ENCODE assay signal across 8 mouse cellular contexts in genomic region chr11:6443727-6444076, GRCm38 (mm10). TPM values are rescaled to one million over a fixed set of nuclear protein-coding genes. Genes with fewer than 3 reads are reported as not detected.
DNase-seq lines count a peak whose midpoint lies in the region; ATAC-seq and TF ChIP-seq lines count a peak whose summit lies in the region.

No protein-coding gene starts in this region.

- intact Hi-C loops in gastrocnemius, postnatal 14 days (cut with DNase I; ENCODE audit: low total_unique reads): no loop called here

- peaks cover 19% of the 10 kb centered on the region; the same call in 1 of the 2 replicates for H3K4me1 ChIP-seq in heart, embryonic 16.5 days (ENCODE audit: control insufficient read depth, insufficient read depth, low read length)
- peaks cover 5 to 7% of the 10 kb centered on the region in 2 experiments; a peak in 2 of 4 replicates for H3K4me1 ChIP-seq in MEL (ENCODE audit: control insufficient read depth in 1 of 2, insufficient read depth in 2 of 2, low read length in 2 of 2)
- H3K4me1 ChIP-seq in forebrain, postnatal 0 days (ENCODE audit: insufficient read depth): peaks cover 8% of the 10 kb centered on the region; the same call in 1 of the 2 replicates
- peaks cover 14% of the 10 kb centered on the region for H3K4me1 ChIP-seq in midbrain, embryonic 10.5 days

- TF ChIP-seq CTCF in MEL (IDR thresholded peaks at IDR 0.05 in 2 of 3, conservative IDR thresholded peaks at IDR 0.05 in 1 of 3; ENCODE audit: control insufficient read depth in 1 of 3, insufficient read depth in 1 of 3, low read depth in 2 of 3, low read length in 3 of 3, poor library complexity in 1 of 3, severe bottlenecking in 1 of 3): no peak
- no peak for TF ChIP-seq CTCF in forebrain, postnatal 0 days (IDR thresholded peaks at IDR 0.05; ENCODE audit: low read depth)

- H3K27ac ChIP-seq in heart, embryonic 16.5 days (ENCODE audit: low read length): peak overlapping the region; percentile 95
- peak overlapping the region; percentile 76 for H3K27ac ChIP-seq in MEL (ENCODE audit: control insufficient read depth, low read depth, low read length)
- peak overlapping the region; percentile 90 for H3K27ac ChIP-seq in forebrain, postnatal 0 days (ENCODE audit: low read depth, low read length)
- peak overlapping the region; percentile 97 for H3K27ac ChIP-seq in midbrain, embryonic 10.5 days (replicated peaks)

- DNase-seq in heart, adult 18-20 months: no peak
- no peak for DNase-seq in MEL (ENCODE audit: low read depth, low spot score)
- no peak for DNase-seq in forebrain, postnatal 0 days
- DNase-seq in midbrain, embryonic 10.5 days (ENCODE audit: low spot score): no peak
- DNase-seq in frontal cortex, postnatal 36 days (ENCODE audit: low spot score in 2 of 2): no peak
- no peak for DNase-seq in left cerebral cortex, adult 11 months (ENCODE audit: low spot score)
- no peak for DNase-seq in gastrocnemius, postnatal 14 days

- H3K27me3 ChIP-seq in heart, embryonic 16.5 days (ENCODE audit: control insufficient read depth, insufficient read depth, low read length): no peaks in the 10 kb centered on the region
- H3K27me3 ChIP-seq in MEL (ENCODE audit: control insufficient read depth in 1 of 2, insufficient read depth in 2 of 2, low read length in 2 of 2): no peaks in the 10 kb centered on the region
- no peaks in the 10 kb centered on the region for H3K27me3 ChIP-seq in forebrain, postnatal 0 days (ENCODE audit: insufficient read depth, low read length)
- H3K27me3 ChIP-seq in midbrain, embryonic 10.5 days (ENCODE audit: low read depth, poor library complexity, severe bottlenecking): no peaks in the 10 kb centered on the region

- TF ChIP-seq RAD21 in MEL (IDR thresholded peaks at IDR 0.05; ENCODE audit: low read depth, low read length): no peak

- peak overlapping the region; percentile 80 for H3K4me3 ChIP-seq in heart, embryonic 16.5 days (ENCODE audit: low read length)
- peak overlapping the region; percentile 78 to 91 for H3K4me3 ChIP-seq in MEL (ENCODE audit: control insufficient read depth in 1 of 2, insufficient read depth in 1 of 2, low read depth in 2 of 2, low read length in 2 of 2)
- H3K4me3 ChIP-seq in forebrain, postnatal 0 days (ENCODE audit: low read depth, low read length): peak overlapping the region; percentile 75
- peak overlapping the region; percentile 75 for H3K4me3 ChIP-seq in midbrain, embryonic 10.5 days

- no peaks in the 10 kb centered on the region for H3K9me3 ChIP-seq in heart, embryonic 16.5 days (replicated peaks; ENCODE audit: control insufficient read depth, low read length)
- H3K9me3 ChIP-seq in MEL (replicated peaks; ENCODE audit: insufficient read depth, low read length): no peaks in the 10 kb centered on the region
- H3K9me3 ChIP-seq in forebrain, postnatal 0 days (ENCODE audit: low read length): no peaks in the 10 kb centered on the region
- H3K9me3 ChIP-seq in midbrain, embryonic 10.5 days (replicated peaks): no peaks in the 10 kb centered on the region

- H3K9ac ChIP-seq in heart, embryonic 16.5 days (ENCODE audit: low read length): peak overlapping the region; percentile 91
- H3K9ac ChIP-seq in MEL (ENCODE audit: control insufficient read depth, low read depth, low read length, poor library complexity, severe bottlenecking): peak overlapping the region; percentile 91
- H3K9ac ChIP-seq in forebrain, postnatal 0 days: peak overlapping the region; percentile 70

- peak overlapping the region; percentile 68 for H3K4me2 ChIP-seq in heart, embryonic 16.5 days (ENCODE audit: low read depth, low read length)
- H3K4me2 ChIP-seq in forebrain, postnatal 0 days (ENCODE audit: low read depth): peak overlapping the region; percentile 62

- TF ChIP-seq EP300 in MEL (IDR thresholded peaks at IDR 0.05; ENCODE audit: low read depth in 1 of 2, low read length in 2 of 2): peak in 1 of 2 experiments; percentile 3; a peak in 1 of 4 replicates

- peaks cover 10% of the 10 kb centered on the region; the same call in 1 of the 2 replicates for H3K36me3 ChIP-seq in heart, embryonic 16.5 days (ENCODE audit: control insufficient read depth, insufficient read depth)
- peaks cover 4 to 11% of the 10 kb centered on the region in 2 experiments for H3K36me3 ChIP-seq in MEL (ENCODE audit: control insufficient read depth in 1 of 2, insufficient read depth in 2 of 2, low read length in 2 of 2)
- no peaks in the 10 kb centered on the region for H3K36me3 ChIP-seq in forebrain, postnatal 0 days (ENCODE audit: insufficient read depth)
- H3K36me3 ChIP-seq in midbrain, embryonic 10.5 days: peaks cover 34% of the 10 kb centered on the region

- no peak for TF ChIP-seq POLR2A in MEL (IDR thresholded peaks at IDR 0.05; ENCODE audit: control insufficient read depth in 1 of 2, insufficient read depth in 1 of 2, low read depth in 1 of 2, low read length in 2 of 2, poor library complexity in 1 of 2)

- 0% methylated on average over 10 of the region's 10 CpGs for WGBS in heart, embryonic 16.5 days
- under 1% methylated on average over 10 of the region's 10 CpGs for WGBS in forebrain, postnatal 0 days
- 0% methylated on average over 10 of the region's 10 CpGs for WGBS in midbrain, embryonic 10.5 days

- ATAC-seq in heart, embryonic 16.5 days (replicated peaks; ENCODE audit: extremely low read depth, insufficient read depth, low FRiP score): no peak
- no peak for ATAC-seq in forebrain, postnatal 0 days

- peaks cover 2% of the 10 kb centered on the region for H3K79me2 ChIP-seq in MEL (ENCODE audit: control insufficient read depth, insufficient read depth, low read length, poor library complexity)

TF ChIP-seq in MEL, 35 proteins besides CTCF, POLR2A, EP300 and RAD21 (continues in another document):
- TF ChIP-seq E2F4 (IDR thresholded peaks at IDR 0.05; ENCODE audit: borderline replicate concordance, low read depth, low read length) (no peak), BHLHE40 (IDR thresholded peaks at IDR 0.05; ENCODE audit: borderline replicate concordance, low read depth, low read length) (no peak), TBP (IDR thresholded peaks at IDR 0.05; ENCODE audit: low read depth, low read length) (no peak), UBTF (IDR thresholded peaks at IDR 0.05; ENCODE audit: borderline replicate concordance, insufficient read depth, low read depth, low read length) (peak; percentile 71; the same call in 1 of the 2 replicates), NRF1 (IDR thresholded peaks at IDR 0.05; ENCODE audit: insufficient read depth, low read depth, low read length, poor library complexity, severe bottlenecking) (no peak), MYC (IDR thresholded peaks at IDR 0.05; ENCODE audit: low read depth, low read length) (no peak), CHD1 (IDR thresholded peaks at IDR 0.05; ENCODE audit: low read depth, low read length) (no peak; the same call in 1 of the 2 replicates), ELF1 (IDR thresholded peaks at IDR 0.05; ENCODE audit: low read depth, low read length) (no peak), ZMIZ1 (IDR thresholded peaks at IDR 0.05; ENCODE audit: low read depth, low read length) (no peak), MAX (IDR thresholded peaks at IDR 0.05; ENCODE audit: low read length) (no peak), NELFE (IDR thresholded peaks at IDR 0.05; ENCODE audit: low read depth, low read length) (no peak)

RNA-seq across cellular contexts. Expression of gene H2afv, which starts 0.5 kb away (rescaled TPM):
- polyA plus RNA-seq in heart, embryonic 16.5 days (2015; fragmentation: Nextera tagmentation; extraction: Ambion mirVana): 327 and 358 TPM in 2 replicates
- total RNA-seq in heart, adult 18-20 months (2021): 10 to 100 TPM; 71.4 to 86.8 TPM
- 70.6 and 97.2 TPM in 2 replicates for total RNA-seq in MEL (2012; rRNA removed)
- polyA plus RNA-seq in MEL (2012; ENCODE audit: insufficient read depth in 1 of 2, insufficient read length in 2 of 2, low read depth in 1 of 2, low replicate concordance in 2 of 2, missing spikeins in 1 of 2): 100 to 1,000 TPM in 1 of 2 experiments, not detected in 1; 159 TPM
- 55.3 and 68.0 TPM in 2 replicates for total RNA-seq in forebrain, postnatal 0 days (2014; rRNA removed)
- 185 and 235 TPM in 2 replicates for polyA plus RNA-seq in forebrain, postnatal 0 days (2015; fragmentation: Nextera tagmentation; extraction: Ambion mirVana)
- polyA plus RNA-seq in midbrain, embryonic 10.5 days (2016; fragmentation: Nextera tagmentation; extraction: Ambion mirVana): 961 and 1,033 TPM in 2 replicates
- total RNA-seq in gastrocnemius, postnatal 14 days (2021): 10 to 100 TPM; 41.3 to 46.3 TPM

RNA-seq across cellular contexts. Expression of gene Ppia, which starts 28.5 kb away (rescaled TPM):
- 3,856 and 4,038 TPM in 2 replicates for polyA plus RNA-seq in heart, embryonic 16.5 days (2015; fragmentation: Nextera tagmentation; extraction: Ambion mirVana)
- total RNA-seq in heart, adult 18-20 months (2021): 100 to 1,000 TPM; 304 to 366 TPM
- 7,288 and 8,303 TPM in 2 replicates for total RNA-seq in MEL (2012; rRNA removed)
- 1,000 to 10,000 TPM in 1 of 2 experiments, not detected in 1; 3,662 TPM for polyA plus RNA-seq in MEL (2012; ENCODE audit: insufficient read depth in 1 of 2, insufficient read length in 2 of 2, low read depth in 1 of 2, low replicate concordance in 2 of 2, missing spikeins in 1 of 2)
- total RNA-seq in forebrain, postnatal 0 days (2014; rRNA removed): 3,025 and 4,002 TPM in 2 replicates
- 5,423 and 7,006 TPM in 2 replicates for polyA plus RNA-seq in forebrain, postnatal 0 days (2015; fragmentation: Nextera tagmentation; extraction: Ambion mirVana)
- 5,494 and 6,336 TPM in 2 replicates for polyA plus RNA-seq in midbrain, embryonic 10.5 days (2016; fragmentation: Nextera tagmentation; extraction: Ambion mirVana)
- total RNA-seq in gastrocnemius, postnatal 14 days (2021): 100 to 1,000 TPM; 427 to 511 TPM

RNA-seq across cellular contexts. Expression of gene Purb, which starts 32.0 kb away (rescaled TPM):
- polyA plus RNA-seq in heart, embryonic 16.5 days (2015; fragmentation: Nextera tagmentation; extraction: Ambion mirVana): 22.1 and 24.2 TPM in 2 replicates
- 10 to 100 TPM; 29.5 to 31.0 TPM for total RNA-seq in heart, adult 18-20 months (2021)
- 29.3 and 33.9 TPM in 2 replicates for total RNA-seq in MEL (2012; rRNA removed)
- polyA plus RNA-seq in MEL (2012; ENCODE audit: insufficient read depth in 1 of 2, insufficient read length in 2 of 2, low read depth in 1 of 2, low replicate concordance in 2 of 2, missing spikeins in 1 of 2): 10 to 100 TPM; 23.1 to 32.7 TPM
- total RNA-seq in forebrain, postnatal 0 days (2014; rRNA removed): 49.9 and 53.5 TPM in 2 replicates
- polyA plus RNA-seq in forebrain, postnatal 0 days (2015; fragmentation: Nextera tagmentation; extraction: Ambion mirVana): 10.9 and 18.6 TPM in 2 replicates
- polyA plus RNA-seq in midbrain, embryonic 10.5 days (2016; fragmentation: Nextera tagmentation; extraction: Ambion mirVana): 15.1 and 15.5 TPM in 2 replicates
- total RNA-seq in gastrocnemius, postnatal 14 days (2021): 10 to 100 TPM; 28.5 to 37.4 TPM

RNA-seq across cellular contexts. Expression of gene Zmiz2, which starts 54.8 kb away (rescaled TPM):
- polyA plus RNA-seq in heart, embryonic 16.5 days (2015; fragmentation: Nextera tagmentation; extraction: Ambion mirVana): 7.4 and 8.7 TPM in 2 replicates
- total RNA-seq in heart, adult 18-20 months (2021): 10 to 100 TPM; 33.8 to 37.0 TPM
- total RNA-seq in MEL (2012; rRNA removed): 12.3 and 12.8 TPM in 2 replicates
- 10 to 100 TPM; 35.5 to 90.3 TPM for polyA plus RNA-seq in MEL (2012; ENCODE audit: insufficient read depth in 1 of 2, insufficient read length in 2 of 2, low read depth in 1 of 2, low replicate concordance in 2 of 2, missing spikeins in 1 of 2)
- 109 and 129 TPM in 2 replicates for total RNA-seq in forebrain, postnatal 0 days (2014; rRNA removed)
- polyA plus RNA-seq in forebrain, postnatal 0 days (2015; fragmentation: Nextera tagmentation; extraction: Ambion mirVana): 38.1 and 43.8 TPM in 2 replicates
- 13.8 and 18.6 TPM in 2 replicates for polyA plus RNA-seq in midbrain, embryonic 10.5 days (2016; fragmentation: Nextera tagmentation; extraction: Ambion mirVana)
- 10 to 100 TPM; 28.9 to 30.2 TPM for total RNA-seq in gastrocnemius, postnatal 14 days (2021)
